Mouse (Mus musculus) testis, adult 2 months (tissue): ENCODE measurements around the gene Cntn6.

Source experiments
- CTCF ChIP-seq: fragments of 200-500 bp; IDR thresholded peaks from 2 replicates; pipeline ENCODE4 v1.5.1; 2012; ENCODE audit warnings: low read depth, mild to moderate bottlenecking, inconsistent platforms, low read length, moderate library complexity; ENCODE audit not compliant: control insufficient read depth, insufficient read depth, insufficient replicate concordance
- POLR2A ChIP-seq: fragments of 200-500 bp; IDR thresholded peaks from 2 replicates; pipeline ENCODE4 v1.6.1; 2012; ENCODE audit warnings: low read depth, mild to moderate bottlenecking, inconsistent platforms, low read length, moderate library complexity; ENCODE audit not compliant: control insufficient read depth

DNA sequence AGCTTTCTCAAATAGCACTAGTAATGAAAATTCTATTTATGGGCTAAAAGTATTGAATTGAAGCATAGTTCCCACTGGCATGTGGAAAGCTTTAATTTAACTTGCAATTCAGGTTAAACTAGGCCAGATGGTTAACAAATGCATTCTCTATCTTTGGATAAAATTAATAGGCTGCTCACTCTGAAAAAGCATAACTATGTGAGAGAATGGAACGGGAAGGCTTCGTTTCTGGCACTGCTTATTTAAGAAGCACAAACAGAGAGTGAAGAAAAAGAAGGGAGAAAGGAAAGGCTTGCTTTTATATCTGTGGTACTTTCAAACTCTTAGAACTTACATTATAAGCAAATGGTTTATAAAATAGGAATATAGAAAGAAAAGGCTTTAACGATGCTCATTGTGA lies 268.6 kb downstream of the Cntn6 start:
- TF ChIP-seq CTCF = no peak
- no peak for TF ChIP-seq POLR2A
